8 mouse cellular contexts compared by ENCODE assay signal in genomic region chr3:121953433-121954161, GRCm38 (mm10). TPM values are rescaled to one million over a fixed set of nuclear protein-coding genes. Genes with fewer than 3 reads are reported as not detected.
DNase-seq lines count a peak whose midpoint lies in the region; ATAC-seq and TF ChIP-seq lines count a peak whose summit lies in the region.

No protein-coding gene starts in this region.

- WGBS in hindbrain, embryonic 15.5 days: under 1% methylated on average over 46 of the region's 53 CpGs
- WGBS in liver, embryonic 11.5 days: 2% methylated on average over 52 of the region's 53 CpGs
- WGBS in neural tube, embryonic 12.5 days: under 1% methylated on average over 53 of the region's 53 CpGs

- H3K27ac ChIP-seq in gastrocnemius, adult 2 months: peak overlapping the region; percentile 93
- H3K27ac ChIP-seq in hindbrain, embryonic 15.5 days (replicated peaks): no peak overlapping the region
- H3K27ac ChIP-seq in liver, embryonic 11.5 days (ENCODE audit: low read depth, low read length): no peak overlapping the region
- no peak overlapping the region for H3K27ac ChIP-seq in neural tube, embryonic 12.5 days

- DNase-seq in adrenal gland, postnatal 10 days: peak; percentile 59
- DNase-seq in gastrocnemius, adult 2 months: peak; percentile 57
- peak; percentile 44 for DNase-seq in liver, embryonic 11.5 days (ENCODE audit: low spot score)
- DNase-seq in left cerebral cortex, postnatal 36 days (ENCODE audit: low spot score in 2 of 2): no peak
- DNase-seq in right cerebral cortex, postnatal 4 days: no peak

- no peaks in the 10 kb centered on the region for H3K9me3 ChIP-seq in hindbrain, embryonic 15.5 days
- no peaks in the 10 kb centered on the region for H3K9me3 ChIP-seq in liver, embryonic 11.5 days (ENCODE audit: control insufficient read depth, low read length)
- H3K9me3 ChIP-seq in neural tube, embryonic 12.5 days: no peaks in the 10 kb centered on the region

- no peaks in the 10 kb centered on the region; the same call in 1 of the 2 replicates for H3K4me1 ChIP-seq in hindbrain, embryonic 15.5 days (replicated peaks)
- H3K4me1 ChIP-seq in liver, embryonic 11.5 days (replicated peaks; ENCODE audit: control insufficient read depth, insufficient read depth, low read length): no peaks in the 10 kb centered on the region
- H3K4me1 ChIP-seq in neural tube, embryonic 12.5 days: peaks cover 11% of the 10 kb centered on the region; the same call in 1 of the 2 replicates

- H3K79me2 ChIP-seq in C2C12 (ENCODE audit: control insufficient read depth, insufficient read depth): no peaks in the 10 kb centered on the region

- peak overlapping the region; percentile 2 for H3K4me3 ChIP-seq in C2C12 (ENCODE audit: insufficient read depth, poor library complexity, severe bottlenecking)
- H3K4me3 ChIP-seq in gastrocnemius, adult 2 months: peak overlapping the region; percentile 94
- H3K4me3 ChIP-seq in hindbrain, embryonic 15.5 days: peak overlapping the region; percentile 57
- H3K4me3 ChIP-seq in liver, embryonic 11.5 days (ENCODE audit: low read depth, low read length): peak overlapping the region; percentile 75
- H3K4me3 ChIP-seq in neural tube, embryonic 12.5 days: peak overlapping the region; percentile 63

- peak; percentile 59; the same call in 1 of the 2 replicates for ATAC-seq in hindbrain, embryonic 15.5 days (ENCODE audit: low FRiP score, low read depth)
- ATAC-seq in liver, embryonic 11.5 days (replicated peaks; ENCODE audit: low FRiP score): peak; percentile 11
- ATAC-seq in neural tube, embryonic 12.5 days (ENCODE audit: low FRiP score, low read depth): peak; percentile 74

- intact Hi-C loops in gastrocnemius, adult 2 months (cut with DNase I): loop anchor here (1.0 kb wide), 1 partner anchor 66 kb away; no protein-coding TSS in a partner anchor
- intact Hi-C loops in left cerebral cortex, postnatal 36 days (cut with DNase I): loop anchor here (5.0 kb wide), 1 partner anchor 66 kb away; no protein-coding TSS in a partner anchor

- H3ac ChIP-seq in C2C12 (ENCODE audit: control insufficient read depth, insufficient read length, low read depth): no peak overlapping the region

- no peaks in the 10 kb centered on the region for H3K36me3 ChIP-seq in C2C12 (ENCODE audit: control insufficient read depth, insufficient read depth)
- H3K36me3 ChIP-seq in hindbrain, embryonic 15.5 days: no peaks in the 10 kb centered on the region
- no peaks in the 10 kb centered on the region for H3K36me3 ChIP-seq in liver, embryonic 11.5 days (ENCODE audit: control insufficient read depth, insufficient read depth, low read length)
- no peaks in the 10 kb centered on the region for H3K36me3 ChIP-seq in neural tube, embryonic 12.5 days

- peaks cover 18% of the 10 kb centered on the region for H3K27me3 ChIP-seq in C2C12 (ENCODE audit: control insufficient read depth, insufficient read depth, insufficient read length)
- H3K27me3 ChIP-seq in hindbrain, embryonic 15.5 days: peaks cover 18% of the 10 kb centered on the region
- H3K27me3 ChIP-seq in liver, embryonic 11.5 days (replicated peaks; ENCODE audit: control insufficient read depth, insufficient read depth, low read length): 0 out of 2 replicates have a peak, but pooled peaks cover 5% of the 10 kb centered on the region
- peaks cover 22% of the 10 kb centered on the region for H3K27me3 ChIP-seq in neural tube, embryonic 12.5 days (replicated peaks)

- H3K4me2 ChIP-seq in hindbrain, embryonic 15.5 days: peak overlapping the region; percentile 75
- peak overlapping the region; percentile 99 for H3K4me2 ChIP-seq in liver, embryonic 11.5 days
- H3K4me2 ChIP-seq in neural tube, embryonic 12.5 days (replicated peaks): peak overlapping the region; percentile 88

- no peaks in the 10 kb centered on the region for H3K79me3 ChIP-seq in C2C12 (ENCODE audit: low read depth)

- H3K9ac ChIP-seq in hindbrain, embryonic 15.5 days: peak overlapping the region; percentile 46
- H3K9ac ChIP-seq in liver, embryonic 11.5 days (ENCODE audit: low read depth, low read length): peak overlapping the region; percentile 71
- H3K9ac ChIP-seq in neural tube, embryonic 12.5 days: peak overlapping the region; percentile 61

- TF ChIP-seq CTCF in C2C12 (IDR thresholded peaks at IDR 0.05; ENCODE audit: control insufficient read depth, insufficient read depth, insufficient read length): no peak
- peak; percentile 25; the same call in 1 of the 2 replicates for TF ChIP-seq CTCF in gastrocnemius, adult 2 months (IDR thresholded peaks at IDR 0.05)

TF ChIP-seq in C2C12, 6 proteins besides CTCF, POLR2A, EP300 and RAD21:
- TF ChIP-seq MAX (IDR thresholded peaks at IDR 0.05): no peak
- TF ChIP-seq MYOG (IDR thresholded peaks at IDR 0.05; ENCODE audit: control insufficient read depth, extremely low read depth, insufficient read length): no peak
- no peak for TF ChIP-seq USF1 (IDR thresholded peaks at IDR 0.05; ENCODE audit: low read depth)

RNA-seq across cellular contexts. Expression of gene Arhgap29, which starts 1.3 kb away (rescaled TPM):
- polyA plus RNA-seq in C2C12 (2012; fragmentation: generic; extraction: Trizol): 5.8 TPM
- total RNA-seq in adrenal gland, postnatal 10 days (2021): 100 to 1,000 TPM in 1 of 2 experiments, 10 to 100 TPM in 1; 90.5 to 102 TPM
- total RNA-seq in gastrocnemius, adult 2 months (2021): 10 to 100 TPM; 14.0 to 15.6 TPM
- polyA plus RNA-seq in hindbrain, embryonic 15.5 days (2015; fragmentation: Nextera tagmentation; extraction: Ambion mirVana): 20.2 and 23.7 TPM in 2 replicates
- 24.1 and 25.5 TPM in 2 replicates for polyA plus RNA-seq in liver, embryonic 11.5 days (2014; fragmentation: Nextera tagmentation; extraction: Ambion mirVana)
- 38.0 and 40.5 TPM in 2 replicates for polyA plus RNA-seq in neural tube, embryonic 12.5 days (2016; fragmentation: Nextera tagmentation; extraction: Ambion mirVana)
- total RNA-seq in left cerebral cortex, postnatal 36 days (2021): 10 to 100 TPM; 23.2 to 27.6 TPM

Comparison
In these comparisons a context has a peak if more than half of its experiments do, and no peak if none do; other contexts are left out.
1. H3K4me3 ChIP-seq: peak in every context shown above with its lines; median percentile 94 in gastrocnemius, adult 2 months; 75 in liver, embryonic 11.5 days; 63 in neural tube, embryonic 12.5 days; 57 in hindbrain, embryonic 15.5 days; 2 in C2C12.
2. DNase-seq: peak in adrenal gland, postnatal 10 days (single experiment), gastrocnemius, adult 2 months (single experiment) and liver, embryonic 11.5 days (single experiment); none in left cerebral cortex, postnatal 36 days (0 of 2) and right cerebral cortex, postnatal 4 days (single experiment).
3. ATAC-seq: peak in every context shown above with its lines; median percentile 74 in neural tube, embryonic 12.5 days; 59 in hindbrain, embryonic 15.5 days; 11 in liver, embryonic 11.5 days.
4. Peak in every context shown above with its lines, with median percentiles within 50 percentile points of each other: H3K4me2 ChIP-seq and H3K9ac ChIP-seq.